In the genomic region with DNA sequence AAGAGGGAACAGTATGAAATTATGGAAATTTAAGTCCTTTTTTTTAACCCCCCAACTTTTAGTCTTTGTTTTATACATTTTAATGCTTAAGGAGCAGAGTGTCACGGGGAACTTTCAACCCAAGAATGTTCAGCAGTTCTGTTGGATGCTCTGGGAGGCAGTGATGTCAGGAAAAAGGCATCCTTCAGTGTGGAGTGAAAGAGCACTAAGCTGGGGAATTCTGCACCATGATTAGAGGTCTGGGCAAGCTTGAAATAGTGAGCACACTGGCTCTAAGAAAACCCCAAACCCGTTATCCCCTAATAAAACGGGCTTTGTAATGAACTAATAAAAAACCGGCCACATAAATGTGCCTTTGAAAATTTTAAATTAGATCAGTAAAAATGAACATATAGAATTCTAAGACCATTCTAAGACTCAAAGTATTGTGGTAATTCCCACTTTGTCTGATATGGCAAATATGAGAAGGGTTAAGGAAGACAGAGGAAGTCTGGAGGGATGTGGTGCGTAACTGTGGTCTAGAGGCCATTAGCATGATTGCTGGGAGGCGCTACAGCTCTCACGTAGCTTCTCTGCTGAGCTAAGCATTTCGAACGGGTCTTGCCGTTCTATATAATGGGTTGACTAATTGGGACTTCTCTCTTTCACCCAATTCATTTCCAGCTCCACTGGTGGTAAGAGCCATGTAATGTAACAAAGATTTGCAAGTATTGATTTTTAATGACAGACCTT, we compare ENCODE assay signal across 24 mouse cellular contexts.
DNase-seq lines count a peak whose midpoint lies in the region; ATAC-seq lines count a peak whose summit lies in the region.
"Had no signal": no experiment of that assay in that cellular context is flagged by ENCODE, and none has a peak within 500 bp of the region (broad histone marks: within the 10 kb centered on the region; RNA-seq: fewer than 3 reads in every experiment).

No protein-coding gene starts in this region.

- H3K36me3 ChIP-seq in megakaryocyte, embryonic 14.5 days (replicated peaks; ENCODE audit: low read length): no peaks in the 10 kb centered on the region
- H3K36me3 ChIP-seq in limb, embryonic 15.5 days: no peaks in the 10 kb centered on the region
- H3K36me3 ChIP-seq: embryonic facial prominence, embryonic 10.5 days; forebrain, embryonic 10.5 days; hindbrain, embryonic 12.5 days; kidney, embryonic 15.5 days; midbrain, embryonic 10.5 days had no signal

- H3K4me1 ChIP-seq in megakaryocyte, embryonic 14.5 days: peaks cover 56% of the 10 kb centered on the region
- peaks cover 45% of the 10 kb centered on the region for H3K4me1 ChIP-seq in limb, embryonic 15.5 days
- H3K4me1 ChIP-seq: hindbrain, embryonic 12.5 days had no signal

- H3K9ac ChIP-seq in limb, embryonic 15.5 days: no peak overlapping the region
- H3K9ac ChIP-seq: hindbrain, embryonic 12.5 days; kidney, embryonic 15.5 days; liver, embryonic 14.5 days; lung, embryonic 14.5 days had no signal

- H3K4me3 ChIP-seq in megakaryocyte, embryonic 14.5 days (replicated peaks): peak overlapping the region; percentile 78
- no peak overlapping the region for H3K4me3 ChIP-seq in limb, embryonic 15.5 days
- H3K4me3 ChIP-seq: embryonic facial prominence, embryonic 10.5 days; forebrain, embryonic 10.5 days; hindbrain, embryonic 12.5 days; kidney, embryonic 15.5 days; midbrain, embryonic 10.5 days had no signal

- H3K4me2 ChIP-seq in limb, embryonic 15.5 days: no peak overlapping the region
- H3K4me2 ChIP-seq: heart, embryonic 11.5 days; hindbrain, embryonic 12.5 days; kidney, embryonic 15.5 days; lung, embryonic 14.5 days had no signal

- peak overlapping the region; percentile 64 for H3K27ac ChIP-seq in limb, embryonic 15.5 days
- H3K27ac ChIP-seq: embryonic facial prominence, embryonic 10.5 days; forebrain, embryonic 10.5 days; hindbrain, embryonic 12.5 days; kidney, embryonic 15.5 days; liver, embryonic 14.5 days; midbrain, embryonic 10.5 days had no signal

- H3K27me3 ChIP-seq in megakaryocyte, embryonic 14.5 days (replicated peaks): no peaks in the 10 kb centered on the region
- H3K27me3 ChIP-seq in limb, embryonic 15.5 days: no peaks in the 10 kb centered on the region
- H3K27me3 ChIP-seq: hindbrain, embryonic 12.5 days; kidney, embryonic 15.5 days had no signal

- WGBS in limb, embryonic 15.5 days: 32% methylated on average over 10 of the region's 10 CpGs

- ATAC-seq in megakaryocyte, adult 5-6 weeks (ENCODE audit: poor library complexity, severe bottlenecking): no peak
- peak; percentile 94 for ATAC-seq in common myeloid progenitor, adult 5-6 weeks (replicated peaks; ENCODE audit: low read depth, poor library complexity, severe bottlenecking)
- ATAC-seq in limb, embryonic 15.5 days (ENCODE audit: insufficient number of reproducible peaks, low FRiP score, low TSS enrichment, low read depth): peak; percentile 69; the same call in 1 of the 2 replicates
- no peak for ATAC-seq in megakaryocyte-erythroid progenitor cell, adult 5-6 weeks (replicated peaks; ENCODE audit: low FRiP score, low TSS enrichment, poor library complexity, severe bottlenecking)

- no peak for DNase-seq in frontal cortex, postnatal 10 days (ENCODE audit: low spot score in 2 of 2)
- DNase-seq in kidney, postnatal 25 days: no peak
- DNase-seq: adrenal gland, postnatal 25 days; cerebellum, adult 9-10 months; gastrocnemius, postnatal 36 days; heart, postnatal 10 days; kidney, adult 11 months; kidney, postnatal 4 days; lung, embryonic 14.5 days; retina, postnatal 1 day; right cerebral cortex, postnatal 25 days; spleen, adult 18-20 months had no signal

- H3K9me3 ChIP-seq in megakaryocyte, embryonic 14.5 days: no peaks in the 10 kb centered on the region
- no peaks in the 10 kb centered on the region for H3K9me3 ChIP-seq in limb, embryonic 15.5 days
- H3K9me3 ChIP-seq: embryonic facial prominence, embryonic 10.5 days; forebrain, embryonic 10.5 days; hindbrain, embryonic 12.5 days; kidney, embryonic 15.5 days; midbrain, embryonic 10.5 days had no signal

Comparison
In these comparisons a context has a peak if more than half of its experiments do, and no peak if none do; other contexts are left out.
1. ATAC-seq: peak in common myeloid progenitor, adult 5-6 weeks (single experiment) and limb, embryonic 15.5 days (single experiment); none in megakaryocyte, adult 5-6 weeks (single experiment) and megakaryocyte-erythroid progenitor cell, adult 5-6 weeks (single experiment).